In the genomic region with DNA sequence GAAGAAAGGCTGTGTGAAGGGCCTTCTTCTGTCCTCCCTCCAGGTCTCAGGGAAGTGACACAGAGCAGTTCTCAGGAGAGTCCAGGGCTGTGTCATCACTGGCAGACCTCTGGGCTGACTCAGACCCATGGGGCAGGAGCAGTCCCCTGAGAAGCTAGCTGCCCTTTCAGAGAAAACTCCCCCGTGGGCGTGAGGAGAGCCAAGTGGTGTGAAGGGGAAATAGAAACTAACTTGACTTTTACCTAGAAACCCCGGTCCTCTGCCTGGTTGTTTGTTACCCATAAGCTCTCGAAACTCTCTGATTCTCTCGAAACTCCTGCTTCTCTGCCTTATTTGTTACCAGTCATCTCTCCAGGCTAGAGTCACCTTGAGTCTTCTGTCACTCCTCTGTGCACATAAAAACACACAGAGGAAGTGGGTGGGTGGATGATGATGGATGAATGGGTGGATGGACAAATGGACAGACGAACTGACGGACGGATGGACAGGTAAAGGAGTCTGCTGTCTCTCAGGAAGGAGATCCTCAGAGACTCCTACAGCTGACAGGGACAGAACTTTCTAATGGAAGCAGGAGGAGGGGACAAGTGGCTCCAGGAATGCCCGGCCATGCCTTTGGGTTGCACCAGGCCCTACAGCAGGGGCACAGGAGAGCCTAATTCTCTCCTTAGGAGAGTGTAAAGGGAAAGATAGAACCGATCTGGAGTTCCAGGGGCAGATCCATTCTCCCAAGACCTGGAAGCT, we compare ENCODE assay signal across 9 mouse cellular contexts. TPM values are rescaled to one million over a fixed set of nuclear protein-coding genes. Genes with fewer than 3 reads are reported as not detected.
DNase-seq lines count a peak whose midpoint lies in the region.
"Had no signal": no experiment of that assay in that cellular context is flagged by ENCODE, and none has a peak within 500 bp of the region (broad histone marks: within the 10 kb centered on the region; RNA-seq: fewer than 3 reads in every experiment).

No protein-coding gene starts in this region.

- DNase-seq in A20 (ENCODE audit: low read depth, low spot score) = peak; percentile 64
- peak; percentile 72 for DNase-seq in CD4-positive, CD25-positive, alpha-beta regulatory T cell, adult 2 months (ENCODE audit: low read depth, low spot score)
- DNase-seq in adrenal gland, postnatal 14 days = peak; percentile 82
- DNase-seq in natural killer cell, adult 2 months (ENCODE audit: low spot score in 2 of 2) = peak; percentile 88 to 90
- DNase-seq in yolk sac, embryonic 10.5 days (ENCODE audit: low spot score) = no peak
- DNase-seq in right cerebral cortex, postnatal 10 days (ENCODE audit: low spot score in 2 of 2) = no peak
- no peak for DNase-seq in urinary bladder, adult 2 months (ENCODE audit: low spot score)
- DNase-seq: kidney, postnatal 25 days; thymus, postnatal 14 days had no signal

RNA-seq across cellular contexts. Expression of a gene that starts 43.7 kb away (rescaled TPM):
- 43.0 and 44.7 TPM in 2 replicates for total RNA-seq in adrenal gland, postnatal 14 days (2021)
- polyA plus RNA-seq in urinary bladder, adult 2 months (2012; rRNA removed) = 26.1 and 28.5 TPM in 2 replicates

Comparison
In these comparisons a context has a peak if more than half of its experiments do, and no peak if none do; other contexts are left out.
1. DNase-seq: peak in A20 (single experiment), CD4-positive, CD25-positive, alpha-beta regulatory T cell, adult 2 months (single experiment), adrenal gland, postnatal 14 days (single experiment) and natural killer cell, adult 2 months (2 of 2); none in yolk sac, embryonic 10.5 days (single experiment), right cerebral cortex, postnatal 10 days (0 of 2) and urinary bladder, adult 2 months (single experiment).